22 mouse cellular contexts compared by ENCODE assay signal in the genomic region with DNA sequence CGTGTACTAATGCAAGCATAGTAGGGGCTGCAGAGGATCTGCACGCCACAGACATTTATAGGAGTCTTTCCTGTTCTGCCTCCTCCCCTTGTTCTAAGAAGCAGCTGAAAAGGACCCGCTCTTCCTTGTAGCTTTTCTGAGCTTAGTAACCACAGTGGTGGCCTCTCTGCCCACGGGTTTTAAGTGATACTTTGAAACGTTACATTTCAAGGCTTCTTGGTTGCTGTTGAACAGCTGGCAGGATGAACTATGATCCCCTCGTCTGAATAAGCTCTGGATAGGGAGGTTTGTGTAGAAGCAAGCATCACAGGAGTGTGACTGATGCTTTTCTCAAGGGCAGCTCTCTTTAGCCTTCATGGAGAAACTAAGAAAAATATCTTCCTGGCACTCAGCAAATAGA. TPM values are rescaled to one million over a fixed set of nuclear protein-coding genes. Genes with fewer than 3 reads are reported as not detected.
"Had no signal": no experiment of that assay in that cellular context is flagged by ENCODE, and none has a peak within 500 bp of the region (broad histone marks: within the 10 kb centered on the region; RNA-seq: fewer than 3 reads in every experiment).

No protein-coding gene starts in this region.

- H3K9ac ChIP-seq: liver, postnatal 0 days; lung, embryonic 15.5 days; midbrain, embryonic 13.5 days; midbrain, embryonic 15.5 days; neural tube, embryonic 12.5 days; stomach, embryonic 15.5 days had no signal

- H3K27ac ChIP-seq: lung, embryonic 15.5 days; macrophage; midbrain, embryonic 13.5 days; midbrain, embryonic 15.5 days; neural tube, embryonic 12.5 days; stomach, embryonic 15.5 days; stomach, postnatal 0 days had no signal

- H3K4me3 ChIP-seq: lung, embryonic 15.5 days; megakaryocyte, embryonic 14.5 days; midbrain, embryonic 13.5 days; midbrain, embryonic 15.5 days; neural tube, embryonic 12.5 days; stomach, embryonic 15.5 days had no signal

- ATAC-seq: liver, postnatal 0 days; lung, postnatal 0 days; midbrain, embryonic 13.5 days; midbrain, embryonic 15.5 days had no signal

- H3K4me1 ChIP-seq: lung, embryonic 15.5 days; midbrain, embryonic 13.5 days; midbrain, embryonic 15.5 days; neural tube, embryonic 12.5 days; stomach, embryonic 15.5 days had no signal

- H3K9me3 ChIP-seq: lung, embryonic 15.5 days; megakaryocyte, embryonic 14.5 days; midbrain, embryonic 13.5 days; midbrain, embryonic 15.5 days; neural tube, embryonic 12.5 days; stomach, embryonic 15.5 days had no signal

- H3K36me3 ChIP-seq: lung, embryonic 15.5 days; midbrain, embryonic 13.5 days; midbrain, embryonic 15.5 days; neural tube, embryonic 12.5 days; stomach, embryonic 15.5 days had no signal

- H3K27me3 ChIP-seq: lung, embryonic 15.5 days; midbrain, embryonic 13.5 days; midbrain, embryonic 15.5 days; neural tube, embryonic 12.5 days; stomach, embryonic 15.5 days had no signal

- H3K4me2 ChIP-seq: lung, embryonic 15.5 days; midbrain, embryonic 11.5 days; midbrain, embryonic 13.5 days; midbrain, embryonic 15.5 days; neural tube, embryonic 12.5 days; stomach, embryonic 15.5 days had no signal

- DNase-seq: liver, postnatal 0 days; lung, adult 2 months; lung, postnatal 14 days; lung, postnatal 36 days; right cerebral cortex, postnatal 14 days; thymus, adult 2 months; thymus, postnatal 25 days; thymus, postnatal 4 days had no signal

RNA-seq across cellular contexts. Expression of gene Slc35f3, which starts 28.6 kb away (rescaled TPM):
- total RNA-seq: megakaryocyte progenitor cell, adult 5-6 weeks; monocyte, adult 5-6 weeks; neutrophil, adult 5-6 weeks had no signal
- polyA plus RNA-seq: liver, postnatal 0 days; macrophage; midbrain, embryonic 11.5 days; spleen, adult 2 months had no signal
